Mouse (Mus musculus) T-helper 1 cell (primary cell): ENCODE measurements around the gene Gprc5b.

Source experiments
- in situ Hi-C: fragments of 300-600 bp; cut with MboI, MseI; formaldehyde crosslinking; loops from one replicate; pipeline ENCODE4 v1.15.1; 2025; ENCODE audit warnings: high pct_unique_total_duplicates

Gprc5b gene

GRCm38 (mm10) chr7:118995007-118995406 lies at the start of gene Gprc5b:
Gene Gprc5b (minus strand): TSS chr7:118995211.
- in situ Hi-C loops, result loop anchor here (5.0 to 25.0 kb wide), 2 partner anchors 233 to 908 kb away; no protein-coding TSS in a partner anchor

- in situ Hi-C loops, result no loop called here
Observed at GRCm38 (mm10) chr7:119041502-119041901, 46.5 kb upstream of the Gprc5b start.

DNA sequence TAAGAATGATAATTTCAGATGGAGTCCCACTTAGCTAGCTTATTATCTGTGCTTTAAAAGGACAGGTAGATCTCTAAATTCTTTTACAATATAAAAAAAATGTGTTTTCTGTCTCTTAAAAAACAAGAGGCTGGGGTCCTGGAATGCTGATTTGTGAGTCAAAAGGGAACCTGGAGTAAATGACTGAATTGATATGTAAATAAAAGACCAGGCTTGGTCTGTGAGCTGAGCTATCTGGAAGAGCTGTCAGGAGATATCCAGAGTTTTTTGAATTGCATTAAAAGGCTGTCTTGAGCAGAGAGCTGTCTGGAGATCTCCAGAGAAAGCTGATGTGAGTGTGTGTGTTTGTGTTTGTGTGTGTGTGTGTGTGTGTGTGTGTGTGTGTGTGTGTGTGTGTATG lies 42.6 kb upstream of the Gprc5b start:
- in situ Hi-C loops, result no loop called here

DNA sequence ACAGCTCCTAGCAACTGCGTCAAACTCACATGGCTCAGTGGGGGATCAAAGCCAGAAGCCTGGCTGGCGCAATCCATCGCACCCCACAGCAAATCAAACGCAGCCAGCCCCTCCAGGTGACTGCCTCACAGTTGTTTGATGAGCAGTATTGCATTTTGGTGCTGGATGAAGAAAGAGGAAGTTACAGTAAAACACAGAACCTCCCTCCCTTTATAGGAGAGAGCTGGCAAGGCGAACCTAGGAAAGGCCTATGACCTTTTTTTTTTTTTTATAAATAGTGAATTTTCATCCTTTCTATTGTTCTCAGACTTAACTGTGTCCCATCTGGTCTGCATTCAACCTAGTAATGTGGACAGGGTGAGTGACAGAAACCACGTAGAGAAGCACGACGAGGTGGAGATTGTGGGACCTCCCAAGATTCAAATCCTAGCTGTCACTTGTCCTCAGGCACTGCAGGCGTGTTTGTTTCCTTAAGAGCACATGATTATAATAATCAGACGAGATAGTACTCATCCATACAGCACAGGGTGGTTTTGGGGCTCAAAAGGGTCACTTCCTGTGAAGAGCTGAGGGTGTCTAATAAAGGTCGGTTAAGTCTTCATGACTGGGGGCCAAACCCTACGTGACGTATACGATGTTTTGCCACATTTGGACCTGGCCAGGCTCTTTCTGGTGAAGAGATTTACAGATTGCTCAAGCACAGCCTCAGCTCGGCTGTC lies 39.4 kb upstream of the Gprc5b start:
- in situ Hi-C loops, result no loop called here

- in situ Hi-C loops, result no loop called here
Observed at GRCm38 (mm10) chr7:119023394-119023921, 28.4 kb upstream of the Gprc5b start.

DNA sequence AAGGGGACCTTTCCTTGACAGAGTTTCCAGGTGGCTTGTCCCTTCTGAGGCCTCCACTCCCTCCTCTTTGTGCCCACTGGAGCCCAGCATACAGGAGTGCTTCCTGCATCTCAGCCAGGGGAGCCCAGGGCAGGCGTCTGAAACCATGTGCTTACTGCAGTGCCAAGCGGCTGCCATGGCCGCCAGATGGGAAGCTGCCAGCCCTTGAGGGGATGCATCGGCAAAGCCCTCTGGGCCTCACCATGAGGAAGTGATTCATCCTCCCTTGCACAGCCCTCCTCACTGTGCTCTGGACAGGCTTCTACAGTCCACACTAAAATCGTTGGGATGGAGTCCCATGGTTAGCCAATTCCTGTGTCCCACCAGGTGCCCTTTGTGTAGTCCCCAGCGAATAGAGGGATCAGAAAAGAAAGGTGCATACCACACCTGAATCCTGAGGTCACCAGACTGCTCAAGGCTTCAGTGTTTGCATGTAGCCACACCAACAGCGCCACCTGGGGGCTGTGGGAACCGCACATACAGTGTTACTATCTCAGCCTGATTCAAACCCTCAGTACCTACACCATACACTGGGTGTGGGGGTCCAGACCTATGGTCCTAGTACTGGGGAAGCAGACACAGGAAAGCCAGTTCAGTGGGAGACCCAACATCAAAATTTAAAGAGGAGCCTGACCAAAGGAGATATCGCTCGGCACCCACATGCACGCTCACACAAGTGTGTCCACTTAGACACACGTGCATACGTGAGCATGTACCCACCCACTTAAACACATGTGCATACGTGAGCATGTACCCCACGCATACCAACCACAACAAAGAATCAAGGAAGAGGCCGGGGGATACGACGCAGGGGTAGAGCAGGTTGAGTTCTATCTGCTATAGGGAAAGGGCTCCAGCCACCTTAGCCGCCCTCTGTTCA lies 27.5 kb upstream of the Gprc5b start:
- in situ Hi-C loops, result no loop called here

- in situ Hi-C loops, result no loop called here
Observed at GRCm38 (mm10) chr7:119019537-119019936, 24.5 kb upstream of the Gprc5b start.

DNA sequence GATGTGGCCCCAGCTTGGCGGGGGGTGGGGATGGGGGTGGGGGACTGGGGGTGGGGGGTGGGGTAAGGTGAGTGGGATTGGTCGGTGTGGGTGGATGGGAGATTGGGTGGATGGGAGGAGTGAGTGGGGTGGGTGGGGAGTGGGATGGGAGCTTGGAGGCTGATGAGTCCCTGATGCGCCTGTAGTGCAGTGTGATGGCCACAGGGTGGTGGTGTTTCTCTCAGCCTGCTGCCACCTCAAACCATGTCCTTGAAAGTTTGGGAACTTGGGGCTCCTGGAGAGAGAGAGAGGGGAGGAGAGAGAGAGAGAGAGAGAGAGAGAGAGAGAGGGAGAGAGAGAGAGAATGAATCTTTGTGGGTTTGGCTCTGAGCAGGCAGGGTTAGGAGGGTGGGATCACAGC lies 20.7 kb upstream of the Gprc5b start:
- in situ Hi-C loops, result no loop called here

- in situ Hi-C loops, result no loop called here
Observed at GRCm38 (mm10) chr7:119010854-119011529, 16.0 kb upstream of the Gprc5b start.

GRCm38 (mm10) chr7:119002501-119002900 lies 7.5 kb upstream of the Gprc5b start:
- in situ Hi-C loops, result no loop called here

- in situ Hi-C loops, result no loop called here
Observed at GRCm38 (mm10) chr7:119001965-119002364, 7.0 kb upstream of the Gprc5b start.

DNA sequence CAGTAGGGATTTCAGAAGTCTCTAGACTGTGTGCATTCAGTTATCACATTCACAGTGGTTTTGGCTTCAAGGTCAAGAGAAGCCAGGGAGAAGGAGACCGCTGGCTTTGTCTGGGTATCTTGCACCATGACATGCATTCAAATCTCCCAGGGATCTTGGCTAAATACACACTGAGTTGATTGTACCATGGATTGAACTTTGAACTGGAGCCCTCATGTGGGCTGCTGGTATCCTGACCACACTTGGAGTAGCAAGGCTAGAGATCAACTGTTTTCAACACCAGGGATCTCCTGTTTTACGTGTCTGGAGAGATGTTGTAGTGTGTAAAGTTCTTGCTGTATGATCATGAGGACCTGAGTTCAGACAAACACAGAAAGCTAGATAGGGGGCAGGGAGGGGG lies 4.8 kb upstream of the Gprc5b start:
- in situ Hi-C loops, result loop anchor here (5.0 to 25.0 kb wide), 2 partner anchors 238 to 913 kb away; no protein-coding TSS in a partner anchor

DNA sequence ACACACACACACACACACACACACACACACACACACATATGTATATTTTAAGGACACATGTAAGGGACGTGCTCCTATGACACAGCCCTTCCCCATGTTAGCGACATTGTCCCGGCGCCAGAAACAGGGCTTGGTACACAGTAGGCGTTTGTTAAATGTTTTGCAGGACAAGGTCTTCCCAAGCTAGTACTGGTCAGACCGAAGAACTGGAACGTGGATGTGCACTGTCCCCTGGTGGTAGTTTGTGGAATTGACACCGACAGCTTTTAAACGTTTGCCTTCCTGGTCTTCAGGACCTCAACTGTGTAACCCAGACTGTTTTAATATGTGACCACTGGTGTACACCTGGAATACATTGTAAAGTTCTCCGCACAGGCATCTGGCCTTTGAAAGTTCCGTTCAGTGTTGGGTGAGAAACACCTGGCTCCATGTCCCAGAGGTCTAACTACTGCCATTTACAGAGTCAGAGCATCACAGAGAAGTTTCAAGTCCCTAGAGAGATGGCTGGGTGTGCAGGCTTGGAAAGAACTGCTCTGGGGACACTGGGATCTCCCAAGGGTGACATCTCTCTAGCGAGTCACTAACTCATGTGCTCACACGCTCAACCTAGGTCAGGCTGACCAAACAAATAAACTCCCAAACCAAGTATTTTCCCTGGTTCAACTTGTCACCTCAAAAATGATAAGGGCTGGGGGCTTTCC lies 1.3 kb upstream of the Gprc5b start:
- in situ Hi-C loops, result loop anchor here (5.0 to 25.0 kb wide), 2 partner anchors 234 to 909 kb away; no protein-coding TSS in a partner anchor

- in situ Hi-C loops, result loop anchor here (5.0 to 25.0 kb wide), 2 partner anchors 233 to 908 kb away; no protein-coding TSS in a partner anchor
Observed at GRCm38 (mm10) chr7:118995671-118996070, 660 bp upstream of the Gprc5b start.

DNA sequence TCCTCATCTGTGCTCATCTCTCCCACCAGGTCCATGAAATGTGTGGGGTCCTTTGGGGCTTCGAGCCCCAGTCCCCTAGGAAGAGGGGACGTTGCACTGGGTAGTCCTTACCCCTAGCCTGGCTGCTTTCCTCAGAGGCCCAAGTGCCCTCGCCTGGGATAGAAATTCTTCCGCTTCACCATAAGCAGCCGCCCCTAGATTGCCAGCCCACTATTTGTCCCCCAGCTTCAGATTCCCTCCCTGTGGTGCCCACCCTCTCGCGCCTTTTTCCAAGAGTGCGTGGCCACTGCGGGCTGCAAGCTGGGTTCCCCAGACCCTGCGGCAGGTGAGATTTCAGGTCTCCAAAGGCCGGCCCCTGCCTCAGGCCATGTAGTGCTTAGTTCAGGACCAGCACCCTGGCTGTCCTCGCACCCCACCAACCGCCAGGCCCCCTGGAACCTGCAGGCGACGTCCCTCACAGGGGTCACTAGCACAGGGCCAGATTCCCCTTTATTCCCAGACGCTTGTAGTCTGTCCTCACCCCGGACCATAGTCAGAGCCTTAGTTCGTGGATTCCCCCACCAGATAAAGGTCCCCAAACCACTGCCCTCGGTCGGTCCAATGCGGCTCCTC lies 674 bp downstream of the Gprc5b start:
- in situ Hi-C loops, result loop anchor here (5.0 to 25.0 kb wide), 2 partner anchors 137 to 907 kb away; partner anchors contain the start of genes Iqck and Knop1

GRCm38 (mm10) chr7:118993597-118994230 lies 1.3 kb downstream of the Gprc5b start:
- in situ Hi-C loops, result loop anchor here (5.0 to 25.0 kb wide), 2 partner anchors 136 to 906 kb away; partner anchors contain the start of genes Iqck and Knop1

- in situ Hi-C loops, result loop anchor here (5.0 to 25.0 kb wide), 2 partner anchors 136 to 906 kb away; partner anchors contain the start of genes Iqck and Knop1
Observed at GRCm38 (mm10) chr7:118992623-118993405, 2.2 kb downstream of the Gprc5b start.

GRCm38 (mm10) chr7:118992080-118992560 lies 2.9 kb downstream of the Gprc5b start:
- in situ Hi-C loops, result loop anchor here (5.0 to 25.0 kb wide), 2 partner anchors 135 to 905 kb away; partner anchors contain the start of genes Iqck and Knop1
